In the genomic region with DNA sequence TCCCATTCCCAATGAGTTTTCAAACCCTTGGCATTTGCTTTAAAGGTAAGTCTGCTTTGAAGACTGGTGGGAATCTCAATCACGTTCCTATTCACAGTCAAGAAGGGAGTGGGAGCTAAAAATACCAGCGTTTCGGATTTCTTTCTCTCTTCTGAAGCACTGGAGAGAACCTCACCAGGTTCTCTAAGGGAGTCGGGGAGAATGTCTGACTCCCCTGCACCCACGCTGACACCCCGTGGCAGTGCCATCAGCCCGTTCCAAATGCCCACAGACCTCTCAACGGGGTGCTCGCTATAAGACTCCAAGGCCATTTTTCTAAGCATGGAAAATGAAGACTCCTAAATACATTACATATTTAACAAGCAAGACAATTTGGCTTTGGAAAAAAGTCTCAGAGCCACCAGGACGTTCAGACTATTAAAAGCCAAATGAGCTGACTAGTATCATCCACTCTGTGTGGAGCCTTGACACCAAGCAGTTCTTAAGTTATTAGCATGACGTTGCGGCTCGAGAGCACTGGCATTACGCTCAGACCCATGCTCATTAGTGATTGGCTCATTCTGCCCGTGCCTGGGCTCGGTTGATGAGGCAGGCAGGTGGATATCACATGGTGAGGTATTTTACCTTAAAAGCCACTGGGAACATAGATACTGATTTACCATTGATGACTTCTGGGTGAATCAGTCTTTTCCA, we compare ENCODE assay signal across 11 mouse cellular contexts.
DNase-seq lines count a peak whose midpoint lies in the region; ATAC-seq and TF ChIP-seq lines count a peak whose summit lies in the region.
"Had no signal": no experiment of that assay in that cellular context is flagged by ENCODE, and none has a peak within 500 bp of the region (broad histone marks: within the 10 kb centered on the region; RNA-seq: fewer than 3 reads in every experiment).

No protein-coding gene starts in this region.

- H3K9me3 ChIP-seq in embryonic facial prominence, embryonic 13.5 days: no peaks in the 10 kb centered on the region
- 0 out of 2 replicates have a peak, but pooled peaks cover 3% of the 10 kb centered on the region for H3K9me3 ChIP-seq in embryonic facial prominence, embryonic 10.5 days

- WGBS in embryonic facial prominence, embryonic 13.5 days: 44% methylated on average over 16 of the region's 16 CpGs
- WGBS in embryonic facial prominence, embryonic 10.5 days: 60% methylated on average over 16 of the region's 16 CpGs

- peak overlapping the region; percentile 11; the same call in 1 of the 2 replicates for H3K27ac ChIP-seq in embryonic facial prominence, embryonic 13.5 days
- no peak overlapping the region for H3K27ac ChIP-seq in embryonic facial prominence, embryonic 10.5 days (replicated peaks)
- peak overlapping the region; percentile 86 for H3K27ac ChIP-seq in layer of hippocampus, adult 2 months

- H3K4me1 ChIP-seq in embryonic facial prominence, embryonic 13.5 days: peaks cover 17% of the 10 kb centered on the region
- peaks cover 10% of the 10 kb centered on the region for H3K4me1 ChIP-seq in embryonic facial prominence, embryonic 10.5 days
- H3K4me1 ChIP-seq: megakaryocyte, embryonic 14.5 days had no signal

- H3K36me3 ChIP-seq in embryonic facial prominence, embryonic 13.5 days: no peaks in the 10 kb centered on the region
- H3K36me3 ChIP-seq in embryonic facial prominence, embryonic 10.5 days (replicated peaks): no peaks in the 10 kb centered on the region

- H3K27me3 ChIP-seq in embryonic facial prominence, embryonic 13.5 days: no peaks in the 10 kb centered on the region
- no peaks in the 10 kb centered on the region for H3K27me3 ChIP-seq in embryonic facial prominence, embryonic 10.5 days (replicated peaks; ENCODE audit: low read depth, poor library complexity, severe bottlenecking)

- no peak for TF ChIP-seq CTCF in layer of hippocampus, adult 2 months (conservative IDR thresholded peaks at IDR 0.05)

- H3K4me2 ChIP-seq in embryonic facial prominence, embryonic 13.5 days: peak overlapping the region; percentile 18

- H3K4me3 ChIP-seq in embryonic facial prominence, embryonic 13.5 days: no peak overlapping the region
- H3K4me3 ChIP-seq in embryonic facial prominence, embryonic 10.5 days: no peak overlapping the region
- no peak overlapping the region for H3K4me3 ChIP-seq in layer of hippocampus, adult 2 months
- H3K4me3 ChIP-seq: megakaryocyte, embryonic 14.5 days had no signal

- intact Hi-C loops in left cerebral cortex, postnatal 25 days (cut with DNase I): loop anchor here (2.0 to 10.0 kb wide), 2 partner anchors 68 to 116 kb away; no protein-coding TSS in a partner anchor

- no peak for ATAC-seq in embryonic facial prominence, embryonic 13.5 days (ENCODE audit: insufficient number of reproducible peaks, insufficient read depth, low FRiP score, low TSS enrichment, low read depth)
- no peak for ATAC-seq in erythroid progenitor cell, adult 5-6 weeks (replicated peaks; ENCODE audit: low FRiP score, poor library complexity, severe bottlenecking)
- ATAC-seq: intestine, postnatal 0 days had no signal

- no peak overlapping the region for H3K9ac ChIP-seq in embryonic facial prominence, embryonic 13.5 days

- DNase-seq in embryonic facial prominence, embryonic 10.5 days (ENCODE audit: low spot score): no peak
- DNase-seq in layer of hippocampus, adult 2 months (ENCODE audit: low spot score in 2 of 2): no peak
- no peak for DNase-seq in layer of hippocampus, adult 9-11 months
- peak; percentile 71 for DNase-seq in cerebellum, adult 9-11 months
- DNase-seq in left cerebral cortex, postnatal 25 days (ENCODE audit: low spot score in 2 of 2): peak; percentile 52 to 86
- DNase-seq in thymus, adult 18-20 months: no peak
- DNase-seq: thymus, postnatal 14 days had no signal

Comparison
In these comparisons a context has a peak if more than half of its experiments do, and no peak if none do; other contexts are left out.
1. DNase-seq: peak in cerebellum, adult 9-11 months (single experiment) and left cerebral cortex, postnatal 25 days (2 of 2); none in embryonic facial prominence, embryonic 10.5 days (single experiment), layer of hippocampus, adult 2 months (0 of 2), layer of hippocampus, adult 9-11 months (single experiment) and thymus, adult 18-20 months (0 of 2).